Mouse (Mus musculus) lung, adult 2 months (tissue): ENCODE measurements around the gene Pde6h.

Source experiments
- CTCF ChIP-seq: fragments of 200-500 bp; IDR thresholded peaks from 2 replicates; pipeline ENCODE4 v1.5.1; 2011; ENCODE audit warnings: mild to moderate bottlenecking, low read length, control low read depth; ENCODE audit not compliant: insufficient read depth
- POLR2A ChIP-seq: fragments of 200-500 bp; IDR thresholded peaks from 2 replicates; pipeline ENCODE4 v1.6.1; 2011; ENCODE audit warnings: low read depth, mild to moderate bottlenecking, control low read depth, low read length, borderline replicate concordance; ENCODE audit errors: extremely low read depth

DNA sequence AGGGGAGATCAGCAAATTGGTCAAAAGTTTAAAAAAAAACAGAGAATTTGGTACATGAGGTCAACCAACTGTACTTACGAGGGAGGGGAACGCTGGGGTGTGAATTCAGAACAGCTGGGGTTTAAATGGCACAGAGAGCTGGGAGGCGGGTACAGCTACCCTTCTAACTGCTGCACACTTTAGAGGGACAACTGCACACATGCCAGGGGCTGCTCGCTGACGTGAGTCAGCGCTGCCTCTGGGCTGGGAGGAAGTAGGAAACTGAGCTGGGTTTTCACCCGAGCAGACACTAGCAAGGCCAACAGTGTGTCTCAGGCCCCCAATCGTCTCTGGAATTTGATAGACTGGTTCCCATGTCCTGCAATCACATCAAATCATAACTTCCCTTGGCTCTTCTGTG lies 1.4 kb downstream of the Pde6h start:
- TF ChIP-seq POLR2A (no peak), CTCF (no peak)
